Mouse (Mus musculus) stomach, postnatal 0 days (tissue): ENCODE results near the gene Grasp. TPM values are rescaled to one million over a fixed set of nuclear protein-coding genes. Genes with fewer than 3 reads are reported as not detected.

Source experiments
- ATAC-seq: fragments of 200-750 bp; cut with Nextera tagmentation; 2 replicates; pipeline ENCODE4 v1.8.0; 2017; ENCODE audit not compliant: low FRiP score, low TSS enrichment
- DNase-seq: peaks from one replicate; pipeline ENCODE4 v3.0.0-alpha.2; 2016; ENCODE audit warnings: low spot score
- H3K27ac ChIP-seq: fragments of 300-500 bp; sonication (generic); replicated peaks from 2 replicates; pipeline ENCODE4 v1.5.1; 2014; ENCODE audit warnings: mild to moderate bottlenecking, control low read depth
- H3K27me3 ChIP-seq: fragments of 300-500 bp; sonication (generic); 2 replicates; pipeline ENCODE4 v1.6.1; 2014; ENCODE audit warnings: low read length; ENCODE audit not compliant: control insufficient read depth, insufficient read depth
- H3K36me3 ChIP-seq: fragments of 300-500 bp; sonication (generic); 2 replicates; pipeline ENCODE4 v1.6.1; 2014; ENCODE audit warnings: low read length, mixed read lengths; ENCODE audit not compliant: control insufficient read depth, insufficient read depth
- H3K4me1 ChIP-seq: fragments of 300-500 bp; sonication (generic); replicated peaks from 2 replicates; pipeline ENCODE4 v1.6.1; 2014; ENCODE audit warnings: antibody characterized with exemption; ENCODE audit not compliant: control insufficient read depth, insufficient read depth
- H3K4me2 ChIP-seq: fragments of 300-500 bp; sonication (generic); replicated peaks from 2 replicates; pipeline ENCODE4 v1.6.1; 2014; ENCODE audit warnings: low read depth, mild to moderate bottlenecking, control low read depth, moderate library complexity
- H3K4me3 ChIP-seq: fragments of 300-500 bp; sonication (generic); 2 replicates; pipeline ENCODE4 v1.5.1; 2014; ENCODE audit warnings: low read depth, low read length, control low read depth
- H3K9ac ChIP-seq: fragments of 300-500 bp; sonication (generic); 2 replicates; pipeline ENCODE4 v1.6.1; 2014; ENCODE audit warnings: mild to moderate bottlenecking, low read length, control low read depth, mixed read lengths
- H3K9me3 ChIP-seq: fragments of 300-500 bp; sonication (generic); 2 replicates; pipeline ENCODE4 v1.6.1; 2016; ENCODE audit warnings: low read length; ENCODE audit not compliant: control insufficient read depth
- CTCF ChIP-seq: IDR thresholded peaks from 2 replicates; pipeline ENCODE4 v1.5.1; 2016; ENCODE audit warnings: antibody characterized with exemption, low read depth, mild to moderate bottlenecking, moderate library complexity
- EP300 ChIP-seq: optimal IDR thresholded peaks from 2 replicates; pipeline ENCODE3; 2016; ENCODE audit warnings: antibody characterized with exemption
- WGBS: fragments of 180-500 bp; shearing (Covaris S2); extraction: QIAGEN DNeasy Blood & Tissue Kit; methylation state at CpG from one replicate; pipeline ENCODE4 v1.1.7; 2014; 5-methylcytosine and 5-hydroxymethylcytosine counted together
- polyA plus RNA-seq: library from polyadenylated mRNA; unstranded; fragments of >200 nt; fragmentation: Nextera tagmentation; extraction: Ambion mirVana; gene quantifications from 2 replicates; pipeline ENCODE4 v1.2.1, GENCODE M21; 2015

Grasp gene
- polyA plus RNA-seq, 1 experiment from 2014 or later: 2.0 TPM

DNA sequence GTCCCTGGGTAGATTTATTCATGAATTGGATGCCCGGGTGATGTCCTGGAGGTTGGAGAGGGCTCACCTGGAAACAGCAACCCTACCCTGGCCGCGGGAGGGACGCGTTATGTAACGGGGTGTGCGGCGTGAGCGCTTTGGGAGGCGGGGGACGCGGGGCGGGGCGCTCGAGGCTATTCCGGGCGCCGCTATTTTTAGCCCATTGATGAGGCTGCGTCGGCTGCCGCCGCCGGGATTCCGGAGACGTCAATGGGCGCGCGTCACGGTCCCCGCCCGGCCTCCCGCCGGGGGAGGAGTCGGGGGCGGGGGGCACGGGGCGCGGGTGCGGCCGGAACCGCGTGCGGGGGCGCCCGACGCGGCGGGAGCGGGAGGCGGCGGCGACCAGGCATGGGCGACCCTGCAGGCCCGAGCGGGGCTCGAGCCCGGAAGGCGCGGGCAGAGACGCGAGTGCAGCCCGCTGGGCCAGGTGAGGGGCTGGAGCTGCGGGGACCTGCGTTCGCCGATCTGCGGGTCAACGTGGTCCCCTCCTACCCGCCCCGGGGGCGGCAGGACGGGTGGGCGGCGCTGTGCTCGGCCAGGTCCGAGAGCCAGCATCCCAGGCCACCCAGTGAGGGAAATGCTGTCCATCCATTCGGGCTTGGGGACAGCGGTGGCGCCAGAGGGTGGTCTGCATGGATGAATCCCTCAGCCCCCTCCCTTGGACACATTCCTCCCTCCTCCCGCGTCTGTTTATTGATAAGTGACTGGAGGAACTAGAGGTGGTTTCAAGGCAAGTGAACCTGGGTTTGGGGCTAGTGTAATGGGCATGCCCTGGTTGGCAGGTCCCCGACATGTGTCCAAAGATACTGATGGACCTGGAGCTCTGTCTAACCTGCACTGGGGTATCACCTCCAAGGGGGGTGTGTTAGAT, 30.2 kb downstream of the Grasp start, which contains the start of gene Nr4a1:
Nr4a1 (plus strand) TSS at position 384 of the 910 bp plus-strand sequence.
- H3K9me3 ChIP-seq: no peaks in the 10 kb centered on the region
- peak; percentile 68 for ATAC-seq
- DNase-seq: peak; percentile 76
- WGBS: 2% methylated on average over 63 of the region's 82 CpGs
- H3K36me3 ChIP-seq: no peaks in the 10 kb centered on the region
- H3K4me2 ChIP-seq: peak within 1 kb of the TSS; percentile 82
- no peak for TF ChIP-seq EP300
- peak; percentile 4; the same call in 1 of the 2 replicates for TF ChIP-seq CTCF
- peak within 1 kb of the TSS; percentile 69 for H3K9ac ChIP-seq
- 0 out of 2 replicates have a peak within 1 kb of the TSS, but pooled peaks have one; percentile 49 for H3K27ac ChIP-seq
- H3K4me3 ChIP-seq: peak within 1 kb of the TSS; percentile 55
- no peaks in the 10 kb centered on the region for H3K27me3 ChIP-seq
- no peaks in the 10 kb centered on the region for H3K4me1 ChIP-seq

DNA sequence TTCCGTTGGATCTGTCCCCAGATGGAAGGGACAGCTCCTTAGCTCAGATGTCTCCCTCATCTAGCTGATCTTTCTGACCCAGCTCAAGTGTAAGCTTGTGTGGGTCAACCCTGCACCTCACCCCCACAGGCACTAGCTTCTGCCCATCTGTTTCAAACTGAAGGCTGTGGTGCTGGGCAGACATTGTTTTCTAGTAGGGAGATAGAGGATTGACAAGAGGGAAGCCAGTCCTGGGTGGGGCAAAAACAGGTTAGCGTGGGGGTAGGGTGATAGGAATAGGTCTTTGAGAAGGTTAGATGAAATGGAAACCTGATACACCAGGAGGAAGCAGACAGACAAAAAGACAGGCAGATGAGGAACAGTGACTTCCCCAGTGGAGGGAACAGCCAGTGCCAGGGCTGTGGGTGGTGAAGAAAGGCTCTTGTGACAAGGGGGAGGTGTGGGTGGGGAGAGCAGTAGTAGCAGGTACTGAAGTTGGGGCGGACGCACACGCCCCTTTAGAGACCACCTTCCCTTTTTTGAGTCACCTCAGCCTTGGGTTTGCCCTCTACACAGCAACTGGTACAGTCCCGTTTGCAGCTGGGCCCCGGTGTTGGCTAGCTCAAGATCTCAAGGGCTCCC, 32.0 kb downstream of the Grasp start:
- H3K4me2 ChIP-seq: no peak overlapping the region
- no peak overlapping the region for H3K9ac ChIP-seq
- no peaks in the 10 kb centered on the region for H3K27me3 ChIP-seq
- no peaks in the 10 kb centered on the region for H3K9me3 ChIP-seq
- DNase-seq (no peak), ATAC-seq (no peak)
- peaks cover 4% of the 10 kb centered on the region; the same call in 1 of the 2 replicates for H3K4me1 ChIP-seq
- TF ChIP-seq EP300: no peak
- no peak for TF ChIP-seq CTCF
- WGBS: 81% methylated on average over 7 of the region's 7 CpGs
- no peak overlapping the region for H3K27ac ChIP-seq
- no peaks in the 10 kb centered on the region for H3K36me3 ChIP-seq
- H3K4me3 ChIP-seq: no peak overlapping the region

DNA sequence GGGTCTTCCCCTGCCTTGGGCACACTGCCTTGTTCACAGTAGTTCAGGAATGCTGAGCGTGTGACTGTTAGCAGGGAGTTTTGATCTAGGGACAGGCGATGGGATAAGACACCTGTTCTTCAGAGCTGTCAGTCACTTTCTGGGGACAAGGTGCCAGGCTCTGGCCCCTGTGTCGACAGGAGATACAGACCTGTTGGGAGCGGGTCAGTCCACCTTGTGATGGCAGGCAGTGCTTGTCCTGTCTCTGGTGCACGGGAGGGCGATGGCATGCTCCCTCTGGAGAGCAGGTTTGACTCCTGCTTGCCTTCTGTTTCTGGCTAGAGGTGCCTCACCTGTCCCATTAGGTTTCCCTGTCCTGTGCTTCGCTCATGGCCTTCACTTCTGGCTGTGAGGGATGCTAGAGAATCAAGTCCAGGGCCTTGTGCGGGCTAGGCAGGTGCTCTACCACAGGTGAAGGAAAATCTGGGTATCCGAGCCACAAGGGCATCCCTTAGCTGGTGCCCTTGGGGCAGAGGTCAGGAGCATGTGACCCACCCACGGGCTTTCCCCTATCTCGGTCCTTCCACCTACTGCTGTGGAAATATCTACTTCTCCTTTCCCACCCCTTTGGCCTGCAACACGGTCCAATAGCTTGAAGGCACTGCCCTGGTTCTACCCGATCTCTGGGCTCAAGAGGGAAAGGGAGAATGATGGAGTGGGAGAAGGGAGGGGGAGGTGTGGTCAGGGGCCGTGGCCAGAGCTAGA, 32.6 kb downstream of the Grasp start:
- Histone ChIP-seq H3K4me3 (no peak overlapping the region), H3K27me3 (no peaks in the 10 kb centered on the region), H3K36me3 (no peaks in the 10 kb centered on the region), H3K27ac (no peak overlapping the region), H3K4me2 (no peak overlapping the region), H3K9ac (no peak overlapping the region), H3K9me3 (no peaks in the 10 kb centered on the region), H3K4me1 (peaks cover 7% of the 10 kb centered on the region; the same call in 1 of the 2 replicates)
- TF ChIP-seq EP300 (no peak), CTCF (no peak)
- 74% methylated on average over 14 of the region's 14 CpGs for WGBS
- ATAC-seq (no peak), DNase-seq (no peak)

DNA sequence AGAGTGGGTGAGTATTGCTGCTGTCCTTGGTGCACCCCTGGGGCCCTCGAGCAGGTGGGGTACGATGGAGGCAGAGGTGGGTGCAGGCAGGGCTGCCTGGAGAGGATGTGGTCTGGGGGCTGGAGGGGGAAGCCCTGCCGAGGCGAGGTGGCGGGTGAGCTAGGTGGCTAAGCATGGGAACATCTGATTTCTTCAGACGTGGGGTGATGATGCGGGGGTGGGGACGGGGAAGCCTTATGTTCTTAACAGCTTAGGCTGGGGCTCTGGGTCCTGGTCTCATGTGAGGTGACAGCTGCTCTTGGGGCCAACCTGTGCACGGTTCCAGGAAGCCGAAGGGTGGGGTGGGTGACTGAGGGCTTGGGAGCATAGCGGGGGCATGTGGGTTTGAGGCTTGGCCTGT, 34.4 kb downstream of the Grasp start:
- Histone ChIP-seq H3K9me3 (no peaks in the 10 kb centered on the region), H3K9ac (no peak overlapping the region), H3K4me3 (no peak overlapping the region), H3K27me3 (no peaks in the 10 kb centered on the region), H3K36me3 (no peaks in the 10 kb centered on the region), H3K4me1 (peaks cover 9% of the 10 kb centered on the region; the same call in 1 of the 2 replicates), H3K4me2 (no peak overlapping the region), H3K27ac (no peak overlapping the region)
- WGBS: 85% methylated on average over 11 of the region's 11 CpGs
- TF ChIP-seq CTCF (no peak), EP300 (no peak)
- ATAC-seq: no peak
- DNase-seq: no peak

DNA sequence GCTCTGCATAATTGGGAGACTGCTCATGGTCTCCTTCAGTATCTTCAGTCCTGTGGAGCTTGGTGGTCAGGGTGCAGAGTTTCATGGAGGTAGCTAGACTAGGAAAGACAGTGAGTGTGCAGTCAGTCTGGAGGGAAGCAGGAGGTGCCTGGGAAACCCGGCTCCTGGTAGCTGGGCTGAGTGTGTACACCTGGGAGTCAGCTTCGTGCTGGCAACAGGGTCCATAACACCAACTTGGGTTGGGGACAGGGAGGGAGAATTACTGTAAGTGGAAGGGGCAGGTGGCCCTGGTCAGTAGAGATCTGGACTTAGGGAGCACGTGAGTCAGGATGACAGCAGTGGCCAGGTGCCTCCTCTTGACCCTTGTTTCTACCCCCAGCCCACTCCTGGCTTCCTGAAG, 35.9 kb downstream of the Grasp start:
- H3K27me3 ChIP-seq: no peaks in the 10 kb centered on the region
- no peak overlapping the region for H3K9ac ChIP-seq
- H3K4me2 ChIP-seq: no peak overlapping the region
- peaks cover 9% of the 10 kb centered on the region; the same call in 1 of the 2 replicates for H3K4me1 ChIP-seq
- H3K9me3 ChIP-seq: no peaks in the 10 kb centered on the region
- no peak overlapping the region for H3K4me3 ChIP-seq
- DNase-seq (no peak), ATAC-seq (no peak)
- peak overlapping the region; percentile 49; the same call in 1 of the 2 replicates for H3K27ac ChIP-seq
- 66% methylated on average over 3 of the region's 3 CpGs for WGBS
- TF ChIP-seq EP300 (no peak), CTCF (no peak)
- no peaks in the 10 kb centered on the region for H3K36me3 ChIP-seq
